Mouse (Mus musculus): ENCODE results near the gene Aagab.

The Aagab gene

DNA sequence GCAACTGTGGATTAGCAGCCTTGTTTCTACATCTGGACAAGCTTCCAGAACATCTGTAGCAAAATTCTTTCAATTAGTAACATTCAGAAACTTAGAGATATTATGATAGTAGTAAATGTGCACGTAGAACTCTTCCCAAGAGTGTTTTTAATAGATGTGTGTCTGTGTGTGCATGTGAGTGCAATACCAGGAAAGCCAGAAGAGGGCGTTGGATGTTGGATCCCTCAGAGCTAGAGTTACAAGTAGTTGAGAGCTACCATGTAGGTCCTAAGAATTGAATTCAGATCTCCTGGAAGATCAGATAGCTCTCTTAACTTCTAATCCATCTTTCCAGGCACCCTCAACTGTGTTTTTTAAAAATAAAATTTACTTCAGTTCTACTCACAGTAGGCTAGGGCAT, 4.1 kb downstream of the Aagab start:
- no peak for DNase-seq (ENCODE audit: extremely low spot score, low spot score)

DNA sequence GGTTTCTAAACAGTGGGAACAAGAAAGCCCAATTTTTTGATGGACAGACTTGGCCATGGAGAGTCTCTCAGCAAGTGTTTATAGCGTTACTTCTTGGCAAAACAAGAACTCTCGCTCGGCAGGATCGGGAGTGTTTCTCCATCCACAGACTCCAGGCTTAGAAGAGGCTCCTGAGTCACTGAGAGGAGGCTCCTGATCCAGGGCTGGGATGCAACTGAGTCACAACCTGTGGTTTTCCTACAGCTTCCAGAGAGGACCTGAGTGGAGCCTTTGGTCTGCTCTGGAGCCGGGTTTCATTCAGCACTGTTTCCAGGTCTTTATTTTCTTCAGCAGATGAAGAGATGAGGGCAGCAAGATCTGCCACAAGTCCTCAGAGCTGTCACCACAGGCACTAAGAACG, 5.5 kb downstream of the Aagab start:
- no peak for DNase-seq (ENCODE audit: extremely low spot score, low spot score)

DNA sequence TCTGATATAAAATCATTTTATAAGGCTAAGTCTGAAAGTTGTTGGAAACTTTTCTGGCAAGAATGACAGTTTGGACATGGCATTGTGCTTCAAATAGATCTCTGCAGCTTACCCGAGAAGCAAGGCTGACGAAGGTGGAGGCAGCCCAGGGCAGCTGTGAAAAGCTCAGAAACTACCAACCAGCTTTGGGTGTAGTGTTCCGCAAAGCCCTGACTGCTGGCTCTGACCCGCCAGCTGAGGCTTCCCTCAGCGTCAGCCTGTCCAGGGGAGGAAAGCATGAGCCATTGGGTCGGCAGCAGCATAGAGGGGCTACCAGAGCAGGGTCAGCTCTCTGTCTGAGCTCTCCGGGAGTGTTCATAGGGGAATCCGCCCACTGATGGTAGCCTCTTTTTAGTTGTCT, 6.8 kb downstream of the Aagab start:
- DNase-seq (ENCODE audit: extremely low spot score, low spot score) = no peak

DNA sequence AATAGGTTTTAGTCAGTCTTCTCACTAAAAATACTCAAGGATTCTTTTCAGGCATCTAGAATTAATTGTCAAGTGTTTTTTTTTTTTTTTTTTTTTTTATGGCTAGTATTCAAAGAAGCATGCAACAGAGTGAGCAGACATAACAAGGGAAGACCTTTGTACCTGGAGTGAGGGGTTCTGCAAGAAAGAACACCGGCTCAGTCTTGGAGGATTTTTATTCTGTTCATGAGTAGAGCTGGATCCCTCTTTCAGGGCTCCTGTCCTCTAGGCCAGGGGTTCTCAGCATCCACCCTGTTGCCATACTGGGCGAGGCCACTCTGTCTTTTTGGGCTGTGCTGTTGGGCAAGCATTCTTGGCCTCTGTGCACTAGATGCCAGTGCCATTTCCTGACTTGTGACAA, 7.3 kb downstream of the Aagab start:
- no peak for DNase-seq (ENCODE audit: extremely low spot score, low spot score)

DNA sequence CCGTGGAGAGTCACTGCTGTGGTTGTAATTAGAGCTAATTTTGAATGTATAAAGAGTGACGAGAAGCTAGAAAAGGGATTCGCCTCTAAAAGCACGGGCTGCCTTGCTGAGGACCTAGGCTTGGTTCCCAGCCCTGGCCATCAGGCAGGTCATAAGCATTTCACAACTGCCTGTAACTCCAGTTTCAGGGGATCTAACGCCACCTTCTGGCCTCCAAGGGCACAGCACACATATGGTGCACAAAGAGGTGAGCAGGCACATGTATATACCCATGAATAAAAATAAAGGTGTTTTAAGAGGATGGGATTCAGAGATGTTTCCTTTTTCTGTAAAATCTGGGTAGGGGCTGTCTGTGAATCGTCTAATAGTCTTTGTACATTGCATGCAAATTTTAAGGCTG, 7.8 kb downstream of the Aagab start:
- DNase-seq (ENCODE audit: extremely low spot score, low spot score) = no peak

DNA sequence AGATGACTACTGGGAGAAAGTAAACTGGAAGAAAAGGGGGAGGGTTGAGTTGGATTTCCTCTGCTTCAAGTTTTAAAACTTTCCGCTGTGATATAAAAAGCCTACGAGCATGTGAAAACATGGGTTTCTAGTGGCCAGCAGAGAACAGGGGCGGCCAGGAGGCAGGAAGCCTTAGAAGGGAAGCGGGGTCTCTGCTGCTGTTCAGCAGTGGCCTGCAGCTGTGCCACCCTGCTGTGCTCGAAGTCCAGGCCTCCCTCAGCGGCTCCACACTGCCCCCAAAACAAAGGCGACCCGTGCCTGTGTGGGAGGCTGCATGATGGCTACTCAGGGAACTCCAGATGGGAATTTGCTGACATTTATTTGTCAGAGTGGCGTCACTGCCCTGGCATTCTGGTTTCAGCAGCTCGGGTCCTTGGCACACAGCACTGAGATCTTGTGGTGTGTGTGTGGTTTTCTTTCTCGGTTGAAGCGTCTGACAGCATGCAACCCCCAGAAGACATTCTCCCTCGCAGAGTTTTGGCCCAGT, 8.4 kb downstream of the Aagab start:
- DNase-seq (ENCODE audit: extremely low spot score, low spot score) = peak; percentile 35

DNA sequence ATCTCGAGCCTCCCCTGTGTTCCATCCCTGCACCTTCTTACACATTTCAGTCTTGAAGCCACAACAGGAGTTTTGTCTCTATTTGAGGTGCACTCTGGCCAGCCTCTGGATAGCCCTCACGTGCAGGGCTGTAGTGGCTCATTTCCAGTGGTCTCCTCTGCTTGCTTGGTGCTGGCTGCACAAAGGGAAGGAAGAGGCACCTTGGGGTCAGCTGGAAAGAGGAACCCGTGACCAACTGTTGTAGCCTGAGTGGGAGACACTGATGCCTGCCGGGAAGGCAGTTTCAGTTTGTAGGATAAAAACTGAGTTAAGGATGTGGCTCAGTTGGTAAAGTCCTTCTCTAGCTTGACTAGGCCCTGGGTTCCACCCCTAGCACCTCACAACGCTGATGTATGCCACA, 9.5 kb downstream of the Aagab start:
- DNase-seq (ENCODE audit: extremely low spot score, low spot score) = no peak

DNA sequence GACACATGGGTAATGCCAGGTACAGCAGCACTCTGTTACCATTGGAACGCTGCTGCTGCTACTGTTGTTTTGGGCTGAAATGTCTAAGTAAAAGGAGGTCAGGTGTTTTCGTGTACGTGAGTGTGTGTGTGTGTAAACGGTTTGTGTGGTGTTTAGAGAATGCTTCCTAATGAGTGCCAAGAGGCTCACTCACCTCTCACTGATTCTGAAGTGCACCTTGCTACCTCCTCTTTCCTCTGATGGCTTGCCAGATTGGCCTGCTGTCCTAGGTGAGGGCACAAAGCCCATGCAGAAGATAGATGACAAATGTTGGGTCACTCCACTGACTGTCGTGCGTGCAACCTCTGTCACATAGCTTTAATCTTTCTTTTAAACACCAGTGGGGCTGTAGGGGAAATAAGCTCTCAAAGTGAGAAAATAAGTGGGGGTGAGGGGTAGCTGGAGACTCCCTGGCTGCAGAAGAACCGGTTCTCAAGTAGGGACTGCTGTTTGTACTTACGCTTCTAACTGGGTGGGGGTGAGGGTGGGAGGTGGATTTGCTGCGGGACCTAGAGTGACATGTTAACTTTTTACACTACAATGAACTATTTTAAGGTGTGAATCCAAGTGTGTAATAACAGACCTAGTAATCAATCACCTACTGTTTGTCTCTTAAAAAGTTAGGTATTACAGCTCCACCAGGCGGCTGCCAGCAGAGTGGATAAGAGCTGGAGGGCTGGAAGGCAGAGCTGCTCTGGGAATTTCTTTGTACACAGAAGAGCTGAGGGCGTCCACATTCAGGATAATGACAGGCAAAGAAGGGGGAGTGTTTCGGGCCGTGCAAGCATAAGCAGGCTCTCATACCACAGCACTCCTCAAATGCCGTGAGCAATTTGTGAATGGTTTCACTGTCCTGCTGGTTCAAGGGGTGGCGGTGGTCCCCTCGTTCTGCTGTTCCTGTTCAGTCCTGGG, 10.4 kb downstream of the Aagab start:
- no peak for DNase-seq (ENCODE audit: extremely low spot score, low spot score)

DNA sequence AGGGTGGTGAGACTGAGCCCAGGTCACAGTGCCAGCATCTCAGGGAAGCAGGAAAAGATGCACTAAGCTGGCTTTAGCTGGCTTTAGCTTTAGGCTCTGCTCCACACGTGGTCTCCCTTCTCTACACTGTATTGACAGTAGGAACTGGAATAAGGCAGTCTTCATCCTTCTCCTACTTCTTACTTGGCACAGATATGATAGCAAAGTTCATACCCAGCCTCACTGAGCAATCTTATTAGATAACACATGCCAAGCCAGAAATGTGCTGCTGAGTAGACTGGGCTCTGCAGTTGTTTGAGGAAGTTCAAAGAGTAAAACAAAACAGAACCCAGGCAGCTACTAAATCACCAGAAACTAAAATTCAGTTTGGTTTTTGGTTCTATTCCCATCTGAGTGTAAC, 11.1 kb downstream of the Aagab start:
- no peak for DNase-seq (ENCODE audit: extremely low spot score, low spot score)

DNA sequence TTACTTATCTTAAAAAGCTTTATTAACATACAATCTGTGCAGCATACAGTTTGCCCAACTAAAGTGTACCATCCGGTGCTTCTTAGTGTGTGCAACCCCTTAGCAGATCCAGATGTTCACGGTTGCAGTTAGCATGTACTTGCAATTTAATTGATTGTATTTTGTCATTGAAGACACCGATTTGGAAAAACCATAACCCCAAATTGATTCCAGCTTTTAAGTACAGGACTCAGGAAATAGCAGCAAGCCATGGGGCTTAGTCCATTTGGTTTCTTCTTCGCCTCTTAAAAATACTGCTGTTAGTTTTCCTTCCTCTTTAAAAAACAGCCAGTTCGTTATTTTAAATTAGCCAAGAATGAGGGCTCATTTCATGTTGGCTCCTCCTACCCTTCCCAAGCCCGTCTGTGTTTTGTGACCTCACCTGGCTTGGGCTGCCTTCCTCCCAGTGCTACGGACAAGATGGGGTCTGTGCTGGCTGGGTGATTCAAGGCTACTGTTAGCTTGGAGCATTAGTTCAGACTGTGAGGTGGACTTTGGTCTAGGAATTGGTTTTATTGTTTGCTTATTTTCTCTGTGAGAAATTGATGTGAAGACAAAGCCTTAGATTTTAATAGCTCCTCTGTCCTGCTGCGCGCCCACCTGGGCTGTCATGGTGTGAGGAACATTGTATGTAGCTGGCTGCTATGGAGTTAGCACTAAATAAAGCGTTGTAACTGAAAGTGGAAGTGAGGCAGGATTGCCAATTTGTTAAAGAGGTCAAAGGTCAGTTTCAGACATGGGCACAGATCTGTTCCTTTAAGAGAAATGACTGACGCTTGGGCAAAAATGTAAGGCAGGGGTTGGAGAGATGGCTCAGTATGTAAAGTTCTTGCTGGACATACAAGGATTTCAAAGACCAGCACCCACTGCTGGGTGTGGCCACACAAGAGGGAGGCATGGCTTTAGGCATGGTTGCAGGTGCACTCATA, 11.8 kb downstream of the Aagab start:
- no peak for DNase-seq (ENCODE audit: extremely low spot score, low spot score)

DNA sequence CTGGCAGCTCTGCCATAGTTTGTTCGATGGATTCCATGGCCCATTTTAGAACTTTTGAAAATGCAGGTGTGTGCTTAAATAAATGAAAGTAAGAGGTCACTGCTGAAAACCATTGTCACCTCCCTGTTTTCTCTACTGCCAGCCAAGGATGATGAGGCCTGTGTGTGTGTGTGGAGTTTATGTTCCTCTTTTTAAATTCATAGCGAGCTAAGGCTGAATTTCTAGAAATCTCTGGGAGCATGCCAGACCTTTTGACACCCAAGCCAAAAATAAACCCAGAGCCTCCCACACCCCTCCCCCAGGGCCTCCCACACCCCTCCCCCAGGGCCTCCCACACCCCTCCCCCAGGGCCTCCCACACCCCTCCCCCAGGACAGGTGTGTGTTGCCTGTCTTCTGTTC, 15.5 kb downstream of the Aagab start:
- no peak for DNase-seq (ENCODE audit: extremely low spot score, low spot score)

DNA sequence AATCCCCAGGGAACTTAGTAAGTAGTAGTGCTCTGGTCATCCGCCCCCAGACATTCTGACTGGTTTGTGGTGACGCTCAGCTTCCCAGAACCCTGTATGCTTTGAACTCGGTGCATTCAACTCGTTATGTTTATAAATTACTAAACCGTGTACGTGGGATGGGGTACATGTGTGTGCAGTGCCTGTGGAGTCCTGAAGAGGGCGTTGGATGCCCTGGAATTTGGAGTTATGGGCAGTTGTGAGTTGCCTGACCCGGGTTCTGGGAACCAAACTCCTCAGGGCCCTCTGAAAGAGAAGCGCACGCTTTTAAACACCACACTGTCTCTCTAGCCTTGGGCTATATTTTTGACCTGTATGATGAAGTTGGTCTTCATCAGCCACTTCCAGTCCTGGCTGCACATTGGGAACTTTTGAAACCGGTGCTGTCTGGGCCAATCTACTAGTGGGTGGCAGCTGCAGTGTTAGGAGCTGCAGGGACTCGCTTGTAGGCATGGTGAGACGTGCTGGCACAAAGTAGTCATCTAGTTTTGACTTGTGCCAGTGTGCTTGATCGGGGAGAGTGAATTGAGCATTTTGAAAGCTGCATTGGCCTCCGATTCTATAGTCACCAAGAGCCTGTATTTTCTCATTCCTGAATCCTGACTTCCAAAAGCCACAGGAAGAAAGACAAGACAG, 21.6 kb downstream of the Aagab start:
- DNase-seq (ENCODE audit: extremely low spot score, low spot score) = no peak

DNA sequence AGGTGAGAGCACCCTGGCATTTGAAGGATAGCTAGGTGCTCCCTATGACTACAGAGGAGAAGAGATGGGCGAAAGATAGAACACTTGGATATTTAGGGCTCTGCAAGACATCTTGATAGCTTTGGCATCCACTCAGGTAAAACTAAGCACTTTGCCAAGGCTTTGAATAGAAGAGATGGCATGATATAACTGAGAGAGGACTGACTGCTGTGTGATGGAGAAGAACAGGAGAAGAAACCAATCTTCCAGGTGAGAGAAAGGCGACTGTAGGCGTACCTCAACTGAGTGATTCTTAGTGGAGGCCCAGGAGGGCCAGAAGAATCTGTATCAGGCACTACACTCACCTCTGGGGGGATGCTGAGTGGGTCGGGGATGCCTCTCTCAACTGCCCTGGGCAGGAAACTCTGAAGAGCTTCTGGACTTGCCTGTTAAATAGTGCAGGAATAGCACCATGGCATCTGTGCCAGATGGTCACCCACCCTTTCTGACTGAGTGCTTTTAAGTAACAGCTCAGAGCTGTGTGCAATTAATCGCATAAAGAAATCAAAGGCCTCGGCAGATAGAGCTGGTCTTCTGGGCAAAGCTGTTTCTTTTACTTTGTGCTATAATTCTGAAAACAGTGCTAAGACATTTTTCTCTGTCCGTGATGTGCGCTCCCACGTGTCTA, 22.8 kb downstream of the Aagab start:
- DNase-seq (ENCODE audit: extremely low spot score, low spot score) = no peak

DNA sequence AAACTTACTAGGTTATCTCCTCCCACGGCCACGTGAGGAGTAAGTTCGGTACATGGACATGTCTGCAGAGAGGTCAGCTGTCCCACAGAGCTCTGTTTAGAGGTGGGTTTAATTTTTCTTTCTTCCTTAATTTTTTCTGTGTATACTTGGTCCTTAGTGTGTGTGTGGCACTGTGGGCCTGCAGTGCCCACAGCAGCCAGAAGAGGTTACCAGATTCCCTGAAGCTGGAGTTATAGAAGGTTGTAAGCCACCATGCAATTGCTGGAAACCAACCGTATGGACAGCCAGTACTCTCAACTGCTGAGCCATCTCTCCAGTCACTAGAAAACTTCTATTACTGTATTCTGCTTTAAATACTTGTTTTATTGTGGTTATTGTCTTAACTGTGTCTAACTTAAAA, 29.6 kb downstream of the Aagab start:
- DNase-seq (ENCODE audit: extremely low spot score, low spot score) = no peak

DNA sequence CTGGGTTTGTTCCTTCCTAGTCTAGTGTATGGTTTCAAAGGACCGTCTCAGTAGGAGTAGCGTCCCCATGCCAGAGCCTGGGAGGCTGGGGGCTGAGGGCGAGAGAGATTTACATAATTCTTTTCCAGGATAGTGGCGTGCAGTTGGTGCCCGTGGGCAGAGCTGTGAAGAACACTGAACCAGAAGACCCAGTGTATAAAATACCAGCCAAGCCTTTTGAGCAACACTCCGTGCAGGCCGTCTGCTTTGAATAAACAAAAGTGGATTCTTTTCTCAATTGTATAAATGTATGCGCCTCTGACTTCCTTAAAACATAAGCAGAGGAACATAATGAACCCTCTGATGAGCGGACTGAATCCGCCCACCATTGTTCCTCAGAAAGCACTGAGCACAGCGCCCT, 30.5 kb downstream of the Aagab start:
- DNase-seq (ENCODE audit: extremely low spot score, low spot score) = no peak

DNA sequence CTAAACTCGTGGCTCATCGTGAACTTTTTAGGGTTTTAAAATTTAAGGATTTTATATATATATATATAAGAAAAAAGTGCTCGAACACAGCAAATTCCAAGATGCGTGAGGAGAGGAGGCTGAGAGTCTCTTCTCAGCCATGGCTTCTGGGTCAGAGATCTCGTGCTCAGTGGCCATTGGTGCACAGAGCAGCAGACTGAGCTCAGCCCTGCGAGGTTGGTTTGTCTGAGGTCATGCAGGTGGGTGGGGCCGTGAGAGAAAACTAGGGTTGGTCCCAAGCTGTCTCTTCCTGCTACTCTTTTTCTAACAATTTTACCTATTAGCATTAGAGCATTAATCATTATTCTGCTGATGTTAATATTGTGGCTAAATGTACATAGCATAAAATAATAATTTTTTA, 30.9 kb downstream of the Aagab start:
- no peak for DNase-seq (ENCODE audit: extremely low spot score, low spot score)

DNA sequence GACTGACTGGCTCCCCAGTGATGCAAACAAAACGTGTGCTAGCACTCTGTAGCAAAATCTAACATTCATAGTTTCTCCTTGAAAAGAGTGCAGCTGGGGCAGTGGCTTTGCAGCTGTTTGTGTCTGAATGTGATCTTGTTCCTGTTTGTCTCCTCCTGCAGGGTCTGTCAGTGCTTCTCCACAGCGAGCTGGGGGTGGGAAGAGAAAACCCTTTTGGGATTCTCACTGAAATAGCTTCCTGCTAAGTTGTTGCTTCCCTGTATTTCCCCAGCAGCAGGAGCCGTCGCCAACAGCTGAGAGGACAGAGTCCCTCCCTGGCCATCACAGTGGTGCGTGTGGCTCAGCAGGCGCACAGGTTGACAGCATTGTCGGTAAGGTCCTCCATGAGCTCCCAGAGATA, 33.7 kb downstream of the Aagab start:
- no peak for DNase-seq (ENCODE audit: extremely low spot score, low spot score)

DNA sequence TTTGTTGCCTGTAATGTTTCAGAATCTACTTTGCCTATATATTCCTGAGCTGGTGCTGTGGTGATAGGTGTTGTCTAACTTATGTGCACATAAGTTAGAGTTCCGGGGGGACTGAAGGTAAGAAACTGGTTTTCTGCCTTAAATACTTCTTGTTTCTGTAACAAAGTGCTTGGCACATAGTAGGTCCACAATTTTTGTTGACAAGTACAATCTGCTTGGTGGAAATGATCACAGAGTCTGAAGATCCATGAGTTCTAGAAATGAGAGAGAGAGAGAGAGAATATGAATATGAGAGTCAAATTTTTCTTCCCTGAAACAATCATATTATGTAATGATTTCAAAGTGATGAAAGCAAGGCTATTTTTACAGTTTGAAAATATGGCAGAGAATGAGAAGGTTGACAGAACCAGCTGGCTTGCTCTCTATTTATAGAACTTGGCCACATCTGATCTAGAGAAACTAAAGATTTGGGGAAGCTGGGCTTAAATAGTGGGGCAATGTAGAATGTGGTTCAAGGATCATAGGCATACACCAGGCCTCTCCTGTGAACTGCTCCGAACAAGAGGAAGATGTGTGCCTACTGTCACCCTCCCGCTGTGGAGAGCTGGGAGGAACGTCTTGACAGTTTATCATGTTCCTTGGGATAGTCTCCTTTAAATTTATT, 39.7 kb downstream of the Aagab start:
- no peak for DNase-seq (ENCODE audit: extremely low spot score, low spot score)

DNA sequence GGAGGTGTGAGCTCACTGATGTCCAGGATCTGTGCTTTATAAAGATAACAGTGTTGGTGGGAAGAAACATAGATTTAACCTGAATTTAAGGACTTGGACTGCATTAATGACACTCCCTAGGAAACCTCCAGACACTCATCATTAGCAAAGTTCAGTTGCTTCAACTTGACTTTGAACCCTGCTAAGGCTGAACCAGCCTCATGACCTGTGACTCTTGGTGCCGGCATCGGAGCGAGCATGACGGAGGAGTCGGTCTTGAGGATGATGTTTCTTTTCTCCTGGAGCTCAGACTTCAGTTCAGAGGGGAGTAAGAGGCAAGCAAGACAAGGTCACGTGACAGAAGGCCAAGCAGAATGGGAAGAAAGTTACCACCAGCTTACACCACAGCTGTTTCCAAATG, 41.6 kb downstream of the Aagab start:
- DNase-seq (ENCODE audit: extremely low spot score, low spot score) = no peak

DNA sequence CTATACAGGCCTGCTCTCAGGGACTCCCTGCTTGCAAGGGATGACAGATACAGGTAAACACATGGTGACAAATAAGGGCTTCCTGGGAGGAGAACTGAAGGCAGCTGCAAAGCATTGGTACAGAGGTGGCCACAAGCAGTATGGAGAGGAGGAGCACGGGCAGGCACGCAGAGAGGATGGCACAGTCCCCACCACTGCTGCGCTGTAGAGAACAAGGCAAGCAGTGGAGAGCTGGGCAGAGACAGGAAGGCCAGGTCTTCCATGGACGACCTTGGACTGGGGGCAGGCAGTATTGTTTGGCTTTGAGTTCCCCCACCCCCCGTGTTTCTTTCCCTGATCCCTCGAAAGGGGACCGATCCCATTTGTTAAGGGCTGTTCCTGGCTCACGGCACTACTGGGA, 42.6 kb downstream of the Aagab start:
- DNase-seq (ENCODE audit: extremely low spot score, low spot score) = no peak

Measured in neural tube, embryonic 10.5 days (tissue).